8 mouse cellular contexts compared by ENCODE assay signal in the genomic region with DNA sequence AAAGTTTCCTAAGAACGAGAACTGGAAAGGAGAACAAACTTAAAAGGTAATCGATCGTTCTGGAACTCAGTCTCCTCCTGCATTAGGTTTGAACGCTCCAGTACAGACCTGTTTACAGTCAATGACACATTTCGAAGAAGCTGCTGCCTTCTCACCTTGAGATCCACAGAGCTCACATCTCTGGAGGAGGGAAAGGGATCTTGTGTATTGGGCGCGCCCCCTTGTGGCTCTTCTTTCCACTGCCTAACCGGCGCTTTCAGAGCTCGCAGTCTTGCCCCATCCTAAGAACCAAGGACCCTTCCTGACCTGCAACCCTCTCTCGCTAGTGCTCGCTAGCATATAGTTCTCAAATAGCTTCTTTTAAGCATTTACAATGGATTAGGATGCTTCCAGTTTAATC. TPM values are rescaled to one million over a fixed set of nuclear protein-coding genes. Genes with fewer than 3 reads are reported as not detected.
A peak's percentile ranks its signal among the peaks of the same experiment; 100 is the strongest.
DNase-seq lines count a peak whose midpoint lies in the region; ATAC-seq and TF ChIP-seq lines count a peak whose summit lies in the region.

No protein-coding gene starts in this region.

- H3K4me3 ChIP-seq in CH12.LX (replicated peaks in 1 of 3; ENCODE audit: low read depth in 2 of 3, low read length in 2 of 3, poor library complexity in 1 of 3): peak overlapping the region in 2 of 3 experiments; percentile 6 to 39
- H3K4me3 ChIP-seq in lung, embryonic 15.5 days: no peak overlapping the region
- no peak overlapping the region for H3K4me3 ChIP-seq in thymus, adult 2 months (ENCODE audit: control insufficient read depth, insufficient read depth, low read length)

- H3K79me2 ChIP-seq in CH12.LX (replicated peaks; ENCODE audit: control insufficient read depth, extremely low read depth, insufficient read depth, poor library complexity, severe bottlenecking): no peaks in the 10 kb centered on the region

- peaks cover 7 to 20% of the 10 kb centered on the region in 2 experiments; a peak in 3 of 4 replicates for H3K4me1 ChIP-seq in CH12.LX (ENCODE audit: control insufficient read depth in 1 of 2, insufficient read depth in 2 of 2)
- peaks cover 11% of the 10 kb centered on the region; the same call in 1 of the 2 replicates for H3K4me1 ChIP-seq in lung, embryonic 15.5 days
- H3K4me1 ChIP-seq in thymus, adult 2 months (replicated peaks; ENCODE audit: control insufficient read depth, insufficient read depth, low read length): no peaks in the 10 kb centered on the region

- WGBS in lung, embryonic 15.5 days: 10% methylated on average over 12 of the region's 12 CpGs
- WGBS in thymus, adult 2 months: 14% methylated on average over 12 of the region's 12 CpGs

- dilution Hi-C loops in CH12.LX (cut with MboI; ENCODE audit: extremely low pct_ligation_motif_present, extremely low pct_unique_long_range_greater_than_20kb, low sequenced_read_pairs): no loop called here

- H3K4me2 ChIP-seq in CH12.LX (ENCODE audit: insufficient read depth, low read depth, poor library complexity, severe bottlenecking): peak overlapping the region; percentile 98
- peak overlapping the region; percentile 42 for H3K4me2 ChIP-seq in lung, embryonic 15.5 days

- no peak for TF ChIP-seq POLR2A in CH12.LX (IDR thresholded peaks at IDR 0.05; ENCODE audit: low read depth, low read length)
- no peak for TF ChIP-seq POLR2A in thymus, adult 2 months (IDR thresholded peaks at IDR 0.05; ENCODE audit: control insufficient read depth, extremely low read depth, insufficient read depth, low read length, poor library complexity)

- in situ Hi-C loops in CH12.LX (cut with MboI; ENCODE audit: low pct_ligation_motif_present, low pct_unique_long_range_greater_than_20kb, low sequenced_read_pairs): loop anchor here (5.0 kb wide), 2 partner anchors 352 to 447 kb away; no protein-coding TSS in a partner anchor

- peak; percentile 72 for TF ChIP-seq RAD21 in CH12.LX (IDR thresholded peaks at IDR 0.05; ENCODE audit: low read depth, low read length)

- peaks cover 12% of the 10 kb centered on the region for H3K27me3 ChIP-seq in CH12.LX (replicated peaks)
- H3K27me3 ChIP-seq in lung, embryonic 15.5 days: peaks cover 7% of the 10 kb centered on the region; the same call in 1 of the 2 replicates
- no peaks in the 10 kb centered on the region for H3K27me3 ChIP-seq in thymus, adult 2 months (ENCODE audit: control insufficient read depth, insufficient read depth, low read length)

- DNase-seq in CH12.LX (ENCODE audit: extremely low read depth): peak; percentile 91
- peak; percentile 51 for DNase-seq in cerebellum, adult 11-12 months
- peak; percentile 77 for DNase-seq in forelimb bud, embryonic 11.5 days (ENCODE audit: low read depth, low spot score)
- DNase-seq in layer of hippocampus, adult 8-10 months (ENCODE audit: low spot score in 2 of 2): peak; percentile 58 to 83
- DNase-seq in ovary, adult 18-20 months (ENCODE audit: low spot score): peak; percentile 49
- peak; percentile 74 for DNase-seq in thymus, adult 2 months

- no peak overlapping the region for H3K9ac ChIP-seq in CH12.LX (ENCODE audit: insufficient read depth, low read depth)
- H3K9ac ChIP-seq in lung, embryonic 15.5 days: no peak overlapping the region

- TF ChIP-seq EP300 in CH12.LX (IDR thresholded peaks at IDR 0.05; ENCODE audit: low read length): no peak

- peak; percentile 79 to 91 for TF ChIP-seq CTCF in CH12.LX (conservative IDR thresholded peaks at IDR 0.05 in 1 of 2, IDR thresholded peaks at IDR 0.05 in 1 of 2; ENCODE audit: low read depth in 2 of 2, low read length in 2 of 2)
- TF ChIP-seq CTCF in thymus, adult 2 months (IDR thresholded peaks at IDR 0.05; ENCODE audit: borderline replicate concordance, control insufficient read depth, extremely low read depth, insufficient read depth, low read length, poor library complexity): peak; percentile 66; the same call in 1 of the 2 replicates

- peak; percentile 70 to 74; a peak in 2 of 4 replicates for ATAC-seq in hematopoietic stem cell, adult 5-6 weeks (replicated peaks in 1 of 2; ENCODE audit: insufficient read depth in 1 of 2, low FRiP score in 2 of 2, low TSS enrichment in 1 of 2, low read depth in 1 of 2, poor library complexity in 2 of 2, severe bottlenecking in 2 of 2)
- ATAC-seq in lung, embryonic 15.5 days (ENCODE audit: borderline replicate concordance, extremely low read depth, low FRiP score, low TSS enrichment): peak; percentile 49; the same call in 1 of the 2 replicates

- H3K9me3 ChIP-seq in CH12.LX (replicated peaks; ENCODE audit: low read length): no peaks in the 10 kb centered on the region
- H3K9me3 ChIP-seq in lung, embryonic 15.5 days: no peaks in the 10 kb centered on the region

- H3K27ac ChIP-seq in CH12.LX (ENCODE audit: insufficient read depth, low read depth): no peak overlapping the region
- no peak overlapping the region for H3K27ac ChIP-seq in lung, embryonic 15.5 days
- H3K27ac ChIP-seq in thymus, adult 2 months (ENCODE audit: control insufficient read depth, insufficient read depth, low read length): no peak overlapping the region

- H3K36me3 ChIP-seq in CH12.LX (replicated peaks in 1 of 2; ENCODE audit: control insufficient read depth in 1 of 2, insufficient read depth in 1 of 2, low read length in 1 of 2): no peaks in the 10 kb centered on the region
- no peaks in the 10 kb centered on the region for H3K36me3 ChIP-seq in lung, embryonic 15.5 days
- no peaks in the 10 kb centered on the region for H3K36me3 ChIP-seq in thymus, adult 2 months (ENCODE audit: control insufficient read depth, insufficient read depth, low read length)

TF ChIP-seq in CH12.LX, 34 proteins besides CTCF, POLR2A, EP300 and RAD21:
- TF ChIP-seq NELFE (IDR thresholded peaks at IDR 0.05; ENCODE audit: low read depth, low read length): peak; percentile 55; the same call in 1 of the 2 replicates
- no peak for TF ChIP-seq USF2 (conservative IDR thresholded peaks at IDR 0.05; ENCODE audit: low read depth, low read length)
- TF ChIP-seq MXI1 (IDR thresholded peaks at IDR 0.05; ENCODE audit: low read depth, low read length): no peak
- TF ChIP-seq MAX (IDR thresholded peaks at IDR 0.05; ENCODE audit: low read length): no peak; the same call in 1 of the 2 replicates
- TF ChIP-seq SMC3 (IDR thresholded peaks at IDR 0.05; ENCODE audit: low read depth, low read length): peak; percentile 86
- TF ChIP-seq IRF4 (IDR thresholded peaks at IDR 0.05; ENCODE audit: low read depth, low read length): 0 out of 2 replicates have a peak, but pooled peaks have one; percentile 14

RNA-seq across cellular contexts. Expression of gene Sst, which starts 8.1 kb away (rescaled TPM):
- total RNA-seq in CH12.LX (2012; rRNA removed): not detected in 2 replicates
- total RNA-seq in CH12.LX (2014; rRNA removed): not detected in 2 replicates
- not detected in 2 replicates for polyA plus RNA-seq in CH12.LX (2012; ENCODE audit: insufficient read length, low read depth)
- total RNA-seq in hematopoietic stem cell, adult 5-6 weeks (2017): not detected in 2 replicates
- total RNA-seq in layer of hippocampus, adult 8-10 months (2022): 100 to 1,000 TPM; 329 to 417 (median 358) TPM
- 0.57 TPM in 1 of 2 replicates, not detected in the other for polyA plus RNA-seq in lung, embryonic 15.5 days (2015; fragmentation: Nextera tagmentation; extraction: Ambion mirVana)
- 3.0 and 3.4 TPM in 2 replicates for polyA plus RNA-seq in thymus, adult 2 months (2012; rRNA removed)

RNA-seq across cellular contexts. Expression of gene Rtp2, which starts 33.4 kb away (rescaled TPM):
- total RNA-seq in CH12.LX (2012; rRNA removed) (not detected in 2 replicates), CH12.LX (2014; rRNA removed) (not detected in 2 replicates)
- not detected in 2 replicates for polyA plus RNA-seq in CH12.LX (2012; ENCODE audit: insufficient read length, low read depth)
- not detected in 2 replicates for total RNA-seq in hematopoietic stem cell, adult 5-6 weeks (2017)
- total RNA-seq in layer of hippocampus, adult 8-10 months (2022): under 1 TPM; 0.30 to 0.76 (median 0.47) TPM
- not detected in 2 replicates for polyA plus RNA-seq in lung, embryonic 15.5 days (2015; fragmentation: Nextera tagmentation; extraction: Ambion mirVana)
- not detected in 2 replicates for polyA plus RNA-seq in thymus, adult 2 months (2012; rRNA removed)

Comparison
In these comparisons a context has a peak if more than half of its experiments do, and no peak if none do; other contexts are left out.
1. H3K4me3 ChIP-seq: peak in CH12.LX (2 of 3); none in lung, embryonic 15.5 days (single experiment) and thymus, adult 2 months (single experiment).
2. RNA of gene Sst, which starts 8.1 kb away (total RNA-seq): 329 to 417 TPM in layer of hippocampus, adult 8-10 months; not detected in CH12.LX and not detected in hematopoietic stem cell, adult 5-6 weeks; every median in the first group is over 100 times any median in the second.
3. Peak in every context shown above with its lines, with median percentiles within 50 percentile points of each other: DNase-seq.